Mouse (Mus musculus): Measurements from ENCODE around the gene Klri2. TPM values are rescaled to one million over a fixed set of nuclear protein-coding genes. Genes with fewer than 3 reads are reported as not detected.
"Not testable (repeated sequence)": the region's sequence is repeated elsewhere in the genome, so short reads cannot be mapped to it uniquely, and the experiment has no call there.

Klri2 gene
- not detected for total RNA-seq (2021)
- long read RNA-seq, experiment 1 = 0 reads
- long read RNA-seq, experiment 2 = 0 reads

DNA sequence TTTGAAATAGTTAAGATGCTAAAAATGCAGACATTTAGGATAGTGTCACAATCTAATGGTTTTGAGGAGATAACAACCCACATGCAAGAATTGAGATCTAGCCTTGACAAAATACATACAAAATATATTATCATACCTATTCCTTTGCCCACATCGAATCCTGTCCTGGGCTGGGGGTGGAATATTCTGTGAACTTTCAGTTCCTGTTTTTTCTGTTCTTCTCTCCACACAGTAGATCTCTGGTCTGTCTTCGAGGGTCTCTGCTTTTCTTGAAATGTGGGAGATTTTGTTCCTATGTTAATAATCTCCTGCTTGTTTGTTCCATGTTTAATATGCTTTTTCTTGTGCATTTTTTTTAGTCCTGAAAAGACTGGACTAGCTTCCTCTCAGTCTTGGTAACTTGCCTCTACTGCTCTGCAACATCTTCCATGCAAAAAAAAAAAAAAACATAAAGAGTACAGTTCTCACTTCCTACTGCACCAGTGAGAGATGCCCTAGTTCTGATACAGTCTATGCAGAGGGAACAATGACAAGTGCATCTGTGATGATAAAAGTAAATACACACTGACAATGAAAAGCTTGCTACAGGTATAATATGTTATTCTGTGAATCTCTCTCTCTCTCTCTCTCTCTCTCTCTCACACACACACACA lies at the start of gene Klri2:
TSS of gene Klri2 (minus strand) at position 416 of the 653 bp plus-strand sequence.
- no peak for DNase-seq

- not testable (repeated sequence) for DNase-seq
Observed at GRCm38 (mm10) chr6:129784170-129784569, 43.9 kb upstream of the Klri2 start, which contains the start of gene Gm156. Gene Gm156 (minus strand): TSS chr6:129784270.

- no peak for DNase-seq
Observed at GRCm38 (mm10) chr6:129747654-129748032, 7.4 kb upstream of the Klri2 start.

GRCm38 (mm10) chr6:129747016-129747653 lies 6.9 kb upstream of the Klri2 start:
- DNase-seq = no peak

DNA sequence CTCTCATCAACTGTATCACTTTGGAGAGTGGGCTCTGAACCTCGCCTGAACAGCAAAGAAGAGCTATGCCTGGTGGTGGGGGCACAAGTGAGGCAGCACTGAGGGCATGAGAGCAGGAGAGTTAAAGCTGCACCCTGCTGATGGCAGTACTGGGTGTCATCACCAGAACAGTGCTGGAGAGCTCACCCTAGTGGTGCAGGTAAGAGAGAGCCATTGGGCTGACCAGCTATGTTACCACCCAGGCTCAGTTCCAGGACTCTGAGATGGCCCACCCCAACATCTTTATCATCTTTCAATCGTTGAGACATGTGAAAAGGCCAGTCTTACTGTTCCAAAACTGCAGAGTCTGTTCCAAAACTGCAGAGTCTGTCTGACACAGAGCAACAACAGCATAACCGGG lies 5.9 kb upstream of the Klri2 start:
- DNase-seq = no peak

DNA sequence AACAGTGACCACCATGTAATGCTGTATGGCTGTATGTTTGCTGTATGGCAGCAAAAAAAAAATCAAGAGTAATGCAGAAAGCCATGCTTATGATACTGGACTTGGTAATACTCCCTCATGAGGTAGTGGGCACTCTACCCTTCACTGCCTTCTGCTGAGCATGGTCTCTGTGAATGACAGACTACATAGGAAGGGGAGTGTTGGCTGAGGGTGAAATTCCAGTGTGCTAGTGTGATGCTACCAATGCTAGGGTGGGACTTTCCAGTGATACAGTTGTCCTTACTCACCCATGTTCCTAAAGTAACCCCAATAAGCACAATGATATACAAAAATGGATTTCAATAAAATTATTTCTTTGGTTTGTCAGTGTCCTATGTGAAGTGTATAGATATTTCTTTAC lies 3.9 kb downstream of the Klri2 start:
- DNase-seq = no peak

GRCm38 (mm10) chr6:129727237-129727636 lies 13.0 kb downstream of the Klri2 start:
- no peak for DNase-seq

DNA sequence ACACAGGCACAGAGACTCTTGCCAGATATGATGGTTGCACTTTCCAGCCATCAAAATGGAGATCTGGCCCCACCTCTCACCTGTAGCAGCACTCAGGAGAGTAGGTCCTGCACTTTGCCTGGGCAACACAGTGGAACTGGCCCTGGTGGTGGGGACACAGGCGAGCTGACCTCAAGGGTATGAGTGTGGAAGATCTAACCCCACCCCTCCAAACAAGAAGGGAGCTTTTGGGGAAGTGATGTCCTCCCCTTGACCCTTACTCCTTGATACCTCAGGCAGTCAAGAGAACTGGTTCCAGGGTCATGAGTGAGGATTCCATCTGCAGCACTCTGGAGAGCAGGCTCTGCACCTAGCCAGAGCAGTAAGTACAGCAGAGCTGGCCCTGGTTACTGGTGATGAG lies 18.9 kb downstream of the Klri2 start:
- no peak for DNase-seq

GRCm38 (mm10) chr6:129720487-129720886 lies 19.8 kb downstream of the Klri2 start:
- no peak for DNase-seq

- DNase-seq = no peak
Observed at GRCm38 (mm10) chr6:129717032-129717431, 23.3 kb downstream of the Klri2 start, which contains the start of gene Klri1. Gene Klri1 (minus strand): TSS chr6:129717132.

- DNase-seq = no peak
Observed at GRCm38 (mm10) chr6:129713566-129713965, 26.7 kb downstream of the Klri2 start.

GRCm38 (mm10) chr6:129691436-129691835 lies 48.8 kb downstream of the Klri2 start:
- DNase-seq = not testable (repeated sequence)

DNA sequence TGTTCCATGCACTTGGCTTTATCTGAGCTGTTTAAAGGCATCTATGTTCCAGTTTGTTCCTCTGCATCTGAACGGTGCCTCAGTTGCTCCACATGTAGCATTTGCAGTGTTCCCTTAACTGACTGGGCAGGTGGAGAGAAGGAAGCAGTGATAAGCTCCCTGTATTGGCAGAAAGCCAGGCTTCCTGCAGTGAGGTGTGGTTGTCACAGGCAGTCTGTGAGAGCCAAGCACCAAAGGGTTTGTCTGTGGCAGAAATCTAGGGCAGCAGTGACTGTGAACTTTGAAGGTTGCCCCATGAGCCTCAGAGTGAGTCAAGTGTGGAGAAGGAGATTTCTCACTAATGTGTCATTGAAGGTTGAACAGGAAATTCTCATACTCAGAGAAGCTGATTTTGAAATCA lies 59.9 kb downstream of the Klri2 start:
- DNase-seq = no peak

Small RNAs within 50 kb of the gene (microRNA-seq; reads per million reads assigned to microRNA genes)
- gene Mir680-1 (ENCODE audit: borderline replicate concordance in 2 of 2) = 0 reads per million in 2 experiments

Other genes starting within 250 kb of the Klri2 start
- not detected for gene Olr1, start 233.3 kb downstream of the Klri2 start, total RNA-seq (2021)
- gene Tmem52b, start 227.9 kb downstream of the Klri2 start, total RNA-seq (2021) = not detected
- 10 to 100 TPM; 38.2 to 41.9 TPM for gene Gabarapl1, start 207.3 kb downstream of the Klri2 start, total RNA-seq (2021)
- gene Klre1, start 162.6 kb downstream of the Klri2 start, total RNA-seq (2021) = not detected
- gene Klrd1, start 148.7 kb downstream of the Klri2 start, total RNA-seq (2021) = not detected
- not detected for gene Klrk1, start 116.6 kb downstream of the Klri2 start, total RNA-seq (2021)
- not detected for gene Klrc3, start 97.1 kb downstream of the Klri2 start, total RNA-seq (2021)
- not detected for gene Klrc2, start 79.8 kb downstream of the Klri2 start, total RNA-seq (2021)
- not detected for gene Klrc1, start 61.5 kb downstream of the Klri2 start, total RNA-seq (2021)
- gene Klri1, start 23.4 kb downstream of the Klri2 start, total RNA-seq (2021) = not detected
- not detected for gene Gm156, start 43.8 kb upstream of the Klri2 start, total RNA-seq (2021)
- gene Gm17631, start 122.2 kb upstream of the Klri2 start, total RNA-seq (2021) = not detected
- gene Klra17, start 136.2 kb upstream of the Klri2 start, total RNA-seq (2021) = not detected
- not detected for gene Klra5, start 177.2 kb upstream of the Klri2 start, total RNA-seq (2021)

Data from gastrocnemius, postnatal 25 days (tissue).